Mouse (Mus musculus): ENCODE measurements around the gene Pip4p1. TPM values are rescaled to one million over a fixed set of nuclear protein-coding genes. Genes with fewer than 3 reads are reported as not detected.

Pip4p1 gene
- total RNA-seq, 2 experiments from 2014 or later: 23.7 to 25.4 TPM

DNA sequence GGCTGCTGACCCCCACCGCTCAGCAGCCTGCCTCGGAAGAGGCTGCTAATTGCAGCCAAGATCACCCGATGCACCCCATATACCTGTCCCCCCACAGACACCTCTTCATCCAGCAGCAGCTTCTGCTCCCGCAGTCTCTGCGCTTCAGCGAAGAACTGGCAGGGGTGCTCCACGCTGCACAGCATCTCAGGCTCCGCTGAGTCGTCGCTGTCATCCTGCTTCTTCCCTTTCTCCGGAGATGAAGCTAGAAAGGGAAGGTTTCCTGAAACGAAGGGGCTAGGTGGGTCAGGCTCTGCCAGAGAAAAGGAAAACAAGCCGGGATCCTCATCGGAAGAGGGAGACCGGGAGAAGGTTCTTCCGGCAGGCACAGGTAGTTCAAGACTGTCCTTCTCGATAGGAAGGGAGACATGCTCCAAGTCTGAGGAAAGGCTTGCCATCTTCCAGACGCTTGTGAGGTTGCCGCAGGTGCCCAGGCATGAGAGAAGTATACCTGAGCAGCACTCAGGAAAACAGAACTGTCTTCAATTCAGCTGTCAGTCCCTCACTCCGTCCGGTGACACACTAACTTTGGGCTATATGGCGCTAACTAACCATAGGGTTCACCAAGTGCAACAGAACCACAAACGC lies 33.8 kb downstream of the Pip4p1 start:
- intact Hi-C loops (cut with DNase I): no loop called here
- DNase-seq: peak; percentile 26 to 30

- intact Hi-C loops (cut with DNase I): no loop called here
- peak; percentile 67 to 75 for DNase-seq
Measured at GRCm38 (mm10) chr14:50895985-50896746, 34.5 kb downstream of the Pip4p1 start.

GRCm38 (mm10) chr14:50895407-50895806 lies 35.2 kb downstream of the Pip4p1 start:
- intact Hi-C loops (cut with DNase I): no loop called here
- DNase-seq: no peak

DNA sequence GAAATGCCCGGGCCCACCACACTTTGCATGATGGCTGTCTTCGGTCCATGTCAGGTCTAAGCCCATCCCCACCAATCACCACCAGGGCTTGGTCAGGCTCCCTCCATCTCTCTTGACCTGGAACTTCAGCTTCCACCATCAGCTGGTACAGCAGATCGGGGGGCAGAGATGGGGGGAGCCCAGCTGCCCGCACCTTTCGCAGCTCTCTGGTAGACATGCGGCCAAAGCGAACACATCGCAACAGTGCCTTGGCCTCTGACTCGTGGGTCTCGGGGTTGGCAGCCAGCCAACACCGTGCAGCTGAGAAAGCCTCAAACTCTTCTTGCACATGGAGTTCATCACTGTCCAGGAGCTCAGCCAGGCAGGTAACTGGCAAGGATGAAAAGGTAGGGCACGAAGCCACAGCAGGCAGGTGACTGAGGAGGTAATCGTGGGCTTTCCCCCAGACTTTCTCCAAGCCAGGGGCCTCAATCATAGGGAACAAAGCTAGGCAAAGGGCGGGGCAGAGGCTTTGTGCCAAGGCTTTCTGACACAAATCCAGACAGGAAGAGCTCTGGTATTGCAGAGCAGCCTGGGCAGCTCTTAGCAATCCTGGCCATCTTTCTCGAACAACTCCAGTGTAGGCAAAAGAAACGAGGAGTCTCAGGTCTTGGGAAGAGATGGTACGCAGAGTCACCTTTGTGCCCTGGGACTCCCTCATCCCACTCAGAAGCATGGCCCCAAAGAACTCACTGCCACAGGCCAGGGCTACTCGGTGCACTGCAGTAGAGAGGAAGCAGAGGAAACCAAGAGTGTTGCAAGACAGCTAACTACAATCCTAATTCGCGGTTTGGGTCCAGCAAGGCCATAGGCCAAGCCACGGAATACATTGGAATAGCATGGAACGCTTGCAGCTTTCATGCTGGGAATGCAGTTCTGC lies 37.9 kb downstream of the Pip4p1 start:
- peak; percentile 32 to 36 for DNase-seq
- intact Hi-C loops (cut with DNase I): no loop called here

GRCm38 (mm10) chr14:50892091-50892490 lies 38.6 kb downstream of the Pip4p1 start:
- DNase-seq: no peak
- intact Hi-C loops (cut with DNase I): no loop called here

DNA sequence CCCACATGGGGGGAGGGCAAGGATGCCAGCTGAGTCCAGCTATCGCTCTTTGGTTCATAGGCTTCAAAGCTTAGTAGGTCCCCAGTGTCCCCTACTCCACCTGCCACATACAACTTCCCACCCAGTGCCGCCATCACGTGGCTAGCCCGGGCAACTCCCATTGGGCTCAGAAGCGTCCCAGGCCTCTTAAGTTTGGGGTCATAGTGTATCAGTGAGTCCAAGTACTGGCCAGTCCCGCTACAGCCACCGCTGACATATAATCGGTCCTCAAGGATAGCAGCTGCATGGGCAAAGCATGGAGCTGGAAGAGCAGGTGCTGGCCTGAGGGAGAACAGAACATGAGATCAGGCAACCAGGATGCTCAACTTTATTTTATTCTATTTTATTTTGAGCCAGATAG lies 39.0 kb downstream of the Pip4p1 start:
- intact Hi-C loops (cut with DNase I): no loop called here
- DNase-seq: no peak

GRCm38 (mm10) chr14:50876236-50876950 lies 54.3 kb downstream of the Pip4p1 start:
- no peak for DNase-seq
- intact Hi-C loops (cut with DNase I): no loop called here

Other genes with a start within 250 kb of the Pip4p1 start
- not detected for gene Olfr747, start 237.7 kb downstream of the Pip4p1 start, total RNA-seq (2021)
- not detected for gene Olfr748, start 223.5 kb downstream of the Pip4p1 start, total RNA-seq (2021)
- not detected for gene Olfr749, start 185.8 kb downstream of the Pip4p1 start, total RNA-seq (2021)
- gene Ttc5, start 145.3 kb downstream of the Pip4p1 start, total RNA-seq (2021): 10 to 100 TPM; 22.9 to 26.8 TPM
- not detected for gene Ccnb1ip1, start 123.1 kb downstream of the Pip4p1 start, total RNA-seq (2021)
- 10 to 100 TPM; 18.7 to 20.0 TPM for gene Parp2, start 123.0 kb downstream of the Pip4p1 start, total RNA-seq (2021)
- gene Tep1, start 60.3 kb downstream of the Pip4p1 start, total RNA-seq (2021): 10 to 100 TPM; 10.9 to 11.6 TPM
- gene Klhl33, start 33.3 kb downstream of the Pip4p1 start, total RNA-seq (2021): 1 to 10 TPM; 5.7 to 5.9 TPM
- 10 to 100 TPM; 59.5 to 66.3 TPM for gene Osgep, start 6.0 kb downstream of the Pip4p1 start, total RNA-seq (2021)
- gene Apex1, start 5.9 kb downstream of the Pip4p1 start, total RNA-seq (2021): 10 to 100 TPM; 39.5 to 43.4 TPM
- gene Pnp, start 226 bp upstream of the Pip4p1 start, total RNA-seq (2021): 10 to 100 TPM; 15.2 to 17.3 TPM
- gene Gm49342, start 13.7 kb upstream of the Pip4p1 start, total RNA-seq (2021): 10 to 100 TPM; 13.0 to 14.4 TPM
- 1 to 10 TPM in 1 of 2 experiments, under 1 TPM in 1; 0.69 to 1.1 TPM for gene Pnp2, start 25.1 kb upstream of the Pip4p1 start, total RNA-seq (2021)
- under 1 TPM; 0.17 TPM for gene Rnase10, start 76.9 kb upstream of the Pip4p1 start, total RNA-seq (2021)
- gene Rnase9, start 111.0 kb upstream of the Pip4p1 start, total RNA-seq (2021): not detected
- not detected for gene Rnase11, start 119.3 kb upstream of the Pip4p1 start, total RNA-seq (2021)
- gene Rnase12, start 126.8 kb upstream of the Pip4p1 start, total RNA-seq (2021): not detected
- not detected for gene Olfr750, start 143.6 kb upstream of the Pip4p1 start, total RNA-seq (2021)
- 10 to 100 TPM; 45.4 to 46.9 TPM for gene Rnase4, start 160.2 kb upstream of the Pip4p1 start, total RNA-seq (2021)
- 1 to 10 TPM; 3.2 to 4.0 TPM for gene Ang, start 160.3 kb upstream of the Pip4p1 start, total RNA-seq (2021)
- gene Eddm3b, start 183.6 kb upstream of the Pip4p1 start, total RNA-seq (2021): not detected
- gene Rnase6, start 193.1 kb upstream of the Pip4p1 start, total RNA-seq (2021): under 1 TPM; 0.31 to 0.69 TPM
- gene Rnase1, start 215.9 kb upstream of the Pip4p1 start, total RNA-seq (2021): under 1 TPM; 0.52 to 0.72 TPM
- not detected for gene Rnase2b, start 231.4 kb upstream of the Pip4p1 start, total RNA-seq (2021)